Mouse (Mus musculus): ENCODE results near the gene Nid1. TPM values are rescaled to one million over a fixed set of nuclear protein-coding genes. Genes with fewer than 3 reads are reported as not detected.
A peak's percentile ranks its signal among the peaks of the same experiment; 100 is the strongest.

The Nid1 gene
- polyA plus RNA-seq, 1 experiment from 2014 or later, result 38.3 TPM

- no peaks in the 10 kb centered on the region for H3K27me3 ChIP-seq (ENCODE audit: low read depth, poor library complexity, severe bottlenecking)
- no peak for DNase-seq (ENCODE audit: low spot score)
- H3K4me1 ChIP-seq, result peaks cover 46% of the 10 kb centered on the region
- no peaks in the 10 kb centered on the region for H3K9me3 ChIP-seq (replicated peaks)
- 0 out of 2 replicates have a peak overlapping the region, but pooled peaks have one; percentile 9 for H3K27ac ChIP-seq (replicated peaks)
- no peaks in the 10 kb centered on the region for H3K36me3 ChIP-seq
- WGBS, result 77% methylated on average over 2 of the region's 2 CpGs
- H3K4me3 ChIP-seq, result no peak overlapping the region
Measured at GRCm38 (mm10) chr13:13484883-13485282, 47.5 kb downstream of the Nid1 start.

- 75% methylated on average over 4 of the region's 4 CpGs for WGBS
- peak overlapping the region; percentile 14; the same call in 1 of the 2 replicates for H3K27ac ChIP-seq (replicated peaks)
- no peak overlapping the region for H3K4me3 ChIP-seq
Measured at GRCm38 (mm10) chr13:13485682-13486081, 48.3 kb downstream of the Nid1 start.

GRCm38 (mm10) chr13:13487851-13488250, 50.5 kb downstream of the Nid1 start:
- no peak overlapping the region for H3K27ac ChIP-seq (replicated peaks)
- 93% methylated on average over 1 of the region's 1 CpGs for WGBS
- H3K4me3 ChIP-seq, result no peak overlapping the region
- no peaks in the 10 kb centered on the region for H3K9me3 ChIP-seq (replicated peaks)
- no peak for DNase-seq (ENCODE audit: low spot score)
- H3K36me3 ChIP-seq, result no peaks in the 10 kb centered on the region
- peaks cover 22% of the 10 kb centered on the region for H3K4me1 ChIP-seq
- H3K27me3 ChIP-seq (ENCODE audit: low read depth, poor library complexity, severe bottlenecking), result no peaks in the 10 kb centered on the region

More at GRCm38 (mm10) chr13:13485682-13486081, 48.3 kb downstream of the Nid1 start:
- Histone ChIP-seq H3K4me1 (peaks cover 43% of the 10 kb centered on the region), H3K27me3 (ENCODE audit: low read depth, poor library complexity, severe bottlenecking) (no peaks in the 10 kb centered on the region), H3K36me3 (no peaks in the 10 kb centered on the region), H3K9me3 (replicated peaks) (no peaks in the 10 kb centered on the region)
- no peak for DNase-seq (ENCODE audit: low spot score)

GRCm38 (mm10) chr13:13489861-13490260, 52.5 kb downstream of the Nid1 start:
- H3K4me1 ChIP-seq, result peaks cover 11% of the 10 kb centered on the region

GRCm38 (mm10) chr13:13492151-13492550, 54.8 kb downstream of the Nid1 start:
- Histone ChIP-seq H3K27ac (replicated peaks) (no peak overlapping the region), H3K4me1 (no peaks in the 10 kb centered on the region), H3K36me3 (no peaks in the 10 kb centered on the region), H3K4me3 (no peak overlapping the region), H3K9me3 (replicated peaks) (no peaks in the 10 kb centered on the region), H3K27me3 (ENCODE audit: low read depth, poor library complexity, severe bottlenecking) (no peaks in the 10 kb centered on the region)
- WGBS, result 69% methylated on average over 2 of the region's 2 CpGs
- DNase-seq (ENCODE audit: low spot score), result no peak

More at GRCm38 (mm10) chr13:13489861-13490260, 52.5 kb downstream of the Nid1 start:
- no peaks in the 10 kb centered on the region for H3K36me3 ChIP-seq
- no peak overlapping the region for H3K4me3 ChIP-seq
- no peak for DNase-seq (ENCODE audit: low spot score)
- no peaks in the 10 kb centered on the region for H3K9me3 ChIP-seq (replicated peaks)
- H3K27ac ChIP-seq (replicated peaks), result no peak overlapping the region
- 85% methylated on average over 5 of the region's 5 CpGs for WGBS
- no peaks in the 10 kb centered on the region for H3K27me3 ChIP-seq (ENCODE audit: low read depth, poor library complexity, severe bottlenecking)

GRCm38 (mm10) chr13:13493517-13493916, 56.2 kb downstream of the Nid1 start:
- DNase-seq (ENCODE audit: low spot score), result no peak
- H3K27me3 ChIP-seq (ENCODE audit: low read depth, poor library complexity, severe bottlenecking), result no peaks in the 10 kb centered on the region
- H3K27ac ChIP-seq (replicated peaks), result no peak overlapping the region
- H3K36me3 ChIP-seq, result no peaks in the 10 kb centered on the region
- no peaks in the 10 kb centered on the region for H3K4me1 ChIP-seq
- WGBS, result 64% methylated on average over 3 of the region's 3 CpGs
- H3K9me3 ChIP-seq (replicated peaks), result no peaks in the 10 kb centered on the region
- no peak overlapping the region for H3K4me3 ChIP-seq

- no peaks in the 10 kb centered on the region for H3K9me3 ChIP-seq (replicated peaks)
- H3K36me3 ChIP-seq, result no peaks in the 10 kb centered on the region
- DNase-seq (ENCODE audit: low spot score), result no peak
- no peak overlapping the region for H3K27ac ChIP-seq (replicated peaks)
- H3K27me3 ChIP-seq (ENCODE audit: low read depth, poor library complexity, severe bottlenecking), result no peaks in the 10 kb centered on the region
- WGBS, result 77% methylated on average over 2 of the region's 2 CpGs
- no peak overlapping the region for H3K4me3 ChIP-seq
- no peaks in the 10 kb centered on the region for H3K4me1 ChIP-seq
Measured at GRCm38 (mm10) chr13:13498022-13498421, 60.7 kb downstream of the Nid1 start.

- Histone ChIP-seq H3K27me3 (ENCODE audit: low read depth, poor library complexity, severe bottlenecking) (no peaks in the 10 kb centered on the region), H3K27ac (replicated peaks) (no peak overlapping the region), H3K4me3 (no peak overlapping the region), H3K9me3 (replicated peaks) (no peaks in the 10 kb centered on the region), H3K4me1 (no peaks in the 10 kb centered on the region), H3K36me3 (no peaks in the 10 kb centered on the region)
- DNase-seq (ENCODE audit: low spot score), result no peak
- 89% methylated on average over 10 of the region's 10 CpGs for WGBS
Measured at GRCm38 (mm10) chr13:13502406-13502805, 65.1 kb downstream of the Nid1 start.

- Histone ChIP-seq H3K36me3 (no peaks in the 10 kb centered on the region), H3K27ac (replicated peaks) (no peak overlapping the region), H3K27me3 (ENCODE audit: low read depth, poor library complexity, severe bottlenecking) (no peaks in the 10 kb centered on the region), H3K4me1 (no peaks in the 10 kb centered on the region), H3K4me3 (no peak overlapping the region), H3K9me3 (replicated peaks) (no peaks in the 10 kb centered on the region)
- WGBS, result 64% methylated on average over 4 of the region's 4 CpGs
- no peak for DNase-seq (ENCODE audit: low spot score)
Measured at GRCm38 (mm10) chr13:13503695-13504386, 66.5 kb downstream of the Nid1 start.

GRCm38 (mm10) chr13:13505063-13505462, 67.7 kb downstream of the Nid1 start:
- WGBS, result 92% methylated on average over 5 of the region's 5 CpGs
- Histone ChIP-seq H3K4me1 (no peaks in the 10 kb centered on the region), H3K27me3 (ENCODE audit: low read depth, poor library complexity, severe bottlenecking) (no peaks in the 10 kb centered on the region), H3K27ac (replicated peaks) (no peak overlapping the region), H3K4me3 (no peak overlapping the region), H3K9me3 (replicated peaks) (no peaks in the 10 kb centered on the region), H3K36me3 (no peaks in the 10 kb centered on the region)
- no peak for DNase-seq (ENCODE audit: low spot score)

GRCm38 (mm10) chr13:13506556-13506955, 69.2 kb downstream of the Nid1 start:
- WGBS, result 91% methylated on average over 5 of the region's 5 CpGs

GRCm38 (mm10) chr13:13514861-13515260, 77.5 kb downstream of the Nid1 start:
- H3K27ac ChIP-seq (replicated peaks), result no peak overlapping the region
- no peaks in the 10 kb centered on the region for H3K4me1 ChIP-seq
- DNase-seq (ENCODE audit: low spot score), result no peak
- no peak overlapping the region for H3K4me3 ChIP-seq
- H3K27me3 ChIP-seq (ENCODE audit: low read depth, poor library complexity, severe bottlenecking), result no peaks in the 10 kb centered on the region
- H3K9me3 ChIP-seq (replicated peaks), result no peaks in the 10 kb centered on the region
- H3K36me3 ChIP-seq, result no peaks in the 10 kb centered on the region
- WGBS, result 85% methylated on average over 4 of the region's 4 CpGs

More at GRCm38 (mm10) chr13:13506556-13506955, 69.2 kb downstream of the Nid1 start:
- Histone ChIP-seq H3K4me1 (no peaks in the 10 kb centered on the region), H3K27ac (replicated peaks) (no peak overlapping the region), H3K27me3 (ENCODE audit: low read depth, poor library complexity, severe bottlenecking) (no peaks in the 10 kb centered on the region), H3K9me3 (replicated peaks) (no peaks in the 10 kb centered on the region), H3K36me3 (no peaks in the 10 kb centered on the region), H3K4me3 (no peak overlapping the region)
- DNase-seq (ENCODE audit: low spot score), result no peak

- DNase-seq (ENCODE audit: low spot score), result peak; percentile 82
- Histone ChIP-seq H3K36me3 (no peaks in the 10 kb centered on the region), H3K4me3 (no peak overlapping the region), H3K4me1 (no peaks in the 10 kb centered on the region), H3K9me3 (replicated peaks) (no peaks in the 10 kb centered on the region), H3K27me3 (ENCODE audit: low read depth, poor library complexity, severe bottlenecking) (no peaks in the 10 kb centered on the region), H3K27ac (replicated peaks) (no peak overlapping the region)
- 52% methylated on average over 17 of the region's 17 CpGs for WGBS
Measured at GRCm38 (mm10) chr13:13516376-13517225, 79.2 kb downstream of the Nid1 start.

Measured in midbrain, embryonic 10.5 days (tissue).